Mouse (Mus musculus): ENCODE results near the gene B3galnt2.

GRCm38 (mm10) chr13:14026154-14026820 is 72.0 kb downstream of the B3galnt2 start:
- TF ChIP-seq CTCF (IDR thresholded peaks at IDR 0.05; ENCODE audit: borderline replicate concordance, extremely low read depth, insufficient read depth, insufficient read length) (no peak), POLR2A (IDR thresholded peaks at IDR 0.05; ENCODE audit: borderline replicate concordance, extremely low read depth, insufficient read depth, insufficient read length, poor library complexity, severe bottlenecking) (no peak)

Data from brain, embryonic 14.5 days (tissue).